Mouse (Mus musculus): ENCODE measurements around the gene Mef2a. TPM values are rescaled to one million over a fixed set of nuclear protein-coding genes. Genes with fewer than 3 reads are reported as not detected.
"Not testable (repeated sequence)": the region's sequence is repeated elsewhere in the genome, so short reads cannot be mapped to it uniquely, and the experiment has no call there.

The Mef2a gene
- total and polyA plus RNA-seq, 2 experiments from 2014 or later: 47.7 to 80.9 TPM

GRCm38 (mm10) chr7:67308102-67308501 is 64.6 kb downstream of the Mef2a start:
- no peak overlapping the region for H3K4me3 ChIP-seq (ENCODE audit: low read depth, low read length)
- no peak overlapping the region for H3K4me2 ChIP-seq (ENCODE audit: low read depth)
- WGBS: 91% methylated on average over 2 of the region's 2 CpGs
- H3K9ac ChIP-seq: no peak overlapping the region
- no peaks in the 10 kb centered on the region for H3K9me3 ChIP-seq (ENCODE audit: low read length)
- no peaks in the 10 kb centered on the region for H3K27me3 ChIP-seq (ENCODE audit: insufficient read depth, low read length)
- H3K36me3 ChIP-seq (ENCODE audit: insufficient read depth): no peaks in the 10 kb centered on the region
- no peak for DNase-seq
- no peaks in the 10 kb centered on the region for H3K4me1 ChIP-seq (ENCODE audit: insufficient read depth)
- no peak overlapping the region for H3K27ac ChIP-seq (ENCODE audit: low read depth, low read length)
- TF ChIP-seq CTCF (IDR thresholded peaks at IDR 0.05; ENCODE audit: low read depth): no peak
- ATAC-seq: no peak

GRCm38 (mm10) chr7:67307078-67307477 is 65.6 kb downstream of the Mef2a start:
- H3K36me3 ChIP-seq (ENCODE audit: insufficient read depth): no peaks in the 10 kb centered on the region
- no peaks in the 10 kb centered on the region for H3K4me1 ChIP-seq (ENCODE audit: insufficient read depth)
- no peak for TF ChIP-seq CTCF (IDR thresholded peaks at IDR 0.05; ENCODE audit: low read depth)
- no peaks in the 10 kb centered on the region for H3K9me3 ChIP-seq (ENCODE audit: low read length)
- no peak overlapping the region for H3K27ac ChIP-seq (ENCODE audit: low read depth, low read length)
- H3K4me2 ChIP-seq (ENCODE audit: low read depth): no peak overlapping the region
- ATAC-seq (no peak), DNase-seq (no peak)
- WGBS: 97% methylated on average over 3 of the region's 3 CpGs
- no peak overlapping the region for H3K9ac ChIP-seq
- H3K4me3 ChIP-seq (ENCODE audit: low read depth, low read length): no peak overlapping the region
- H3K27me3 ChIP-seq (ENCODE audit: insufficient read depth, low read length): no peaks in the 10 kb centered on the region

GRCm38 (mm10) chr7:67304937-67305336 is 67.7 kb downstream of the Mef2a start:
- H3K9me3 ChIP-seq (ENCODE audit: low read length): no peaks in the 10 kb centered on the region
- H3K27ac ChIP-seq (ENCODE audit: low read depth, low read length): no peak overlapping the region
- H3K4me1 ChIP-seq (ENCODE audit: insufficient read depth): no peaks in the 10 kb centered on the region
- 89% methylated on average over 3 of the region's 3 CpGs for WGBS
- DNase-seq (no peak), ATAC-seq (no peak)
- no peak for TF ChIP-seq CTCF (IDR thresholded peaks at IDR 0.05; ENCODE audit: low read depth)
- H3K36me3 ChIP-seq (ENCODE audit: insufficient read depth): no peaks in the 10 kb centered on the region
- no peaks in the 10 kb centered on the region for H3K27me3 ChIP-seq (ENCODE audit: insufficient read depth, low read length)
- no peak overlapping the region for H3K9ac ChIP-seq
- no peak overlapping the region for H3K4me3 ChIP-seq (ENCODE audit: low read depth, low read length)
- no peak overlapping the region for H3K4me2 ChIP-seq (ENCODE audit: low read depth)

GRCm38 (mm10) chr7:67296419-67296818 is 76.2 kb downstream of the Mef2a start:
- no peaks in the 10 kb centered on the region for H3K4me1 ChIP-seq (ENCODE audit: insufficient read depth)
- no peak overlapping the region for H3K4me2 ChIP-seq (ENCODE audit: low read depth)
- no peak overlapping the region for H3K27ac ChIP-seq (ENCODE audit: low read depth, low read length)
- H3K9ac ChIP-seq: no peak overlapping the region
- ATAC-seq (no peak), DNase-seq (no peak)
- no peak for TF ChIP-seq CTCF (IDR thresholded peaks at IDR 0.05; ENCODE audit: low read depth)
- H3K27me3 ChIP-seq (ENCODE audit: insufficient read depth, low read length): no peaks in the 10 kb centered on the region
- H3K4me3 ChIP-seq (ENCODE audit: low read depth, low read length): no peak overlapping the region
- H3K9me3 ChIP-seq (ENCODE audit: low read length): no peaks in the 10 kb centered on the region
- H3K36me3 ChIP-seq (ENCODE audit: insufficient read depth): no peaks in the 10 kb centered on the region
- WGBS: 94% methylated on average over 1 of the region's 1 CpGs

- H3K36me3 ChIP-seq (ENCODE audit: insufficient read depth): no peaks in the 10 kb centered on the region
- no peak overlapping the region for H3K4me3 ChIP-seq (ENCODE audit: low read depth, low read length)
- no peak overlapping the region for H3K9ac ChIP-seq
- 72% methylated on average over 1 of the region's 1 CpGs for WGBS
- H3K27ac ChIP-seq (ENCODE audit: low read depth, low read length): no peak overlapping the region
- no peaks in the 10 kb centered on the region for H3K9me3 ChIP-seq (ENCODE audit: low read length)
- DNase-seq (no peak), ATAC-seq (no peak)
- H3K27me3 ChIP-seq (ENCODE audit: insufficient read depth, low read length): no peaks in the 10 kb centered on the region
- no peaks in the 10 kb centered on the region for H3K4me1 ChIP-seq (ENCODE audit: insufficient read depth)
- TF ChIP-seq CTCF (IDR thresholded peaks at IDR 0.05; ENCODE audit: low read depth): no peak
- H3K4me2 ChIP-seq (ENCODE audit: low read depth): no peak overlapping the region
Observed at GRCm38 (mm10) chr7:67291356-67291755, 81.3 kb downstream of the Mef2a start.

GRCm38 (mm10) chr7:67287456-67287855 is 85.2 kb downstream of the Mef2a start:
- Histone ChIP-seq H3K36me3 (ENCODE audit: insufficient read depth) (no peaks in the 10 kb centered on the region), H3K27ac (ENCODE audit: low read depth, low read length) (no peak overlapping the region), H3K4me2 (ENCODE audit: low read depth) (no peak overlapping the region), H3K9me3 (ENCODE audit: low read length) (no peaks in the 10 kb centered on the region), H3K4me1 (ENCODE audit: insufficient read depth) (no peaks in the 10 kb centered on the region), H3K27me3 (ENCODE audit: insufficient read depth, low read length) (no peaks in the 10 kb centered on the region), H3K4me3 (ENCODE audit: low read depth, low read length) (no peak overlapping the region), H3K9ac (no peak overlapping the region)
- DNase-seq: no peak
- no peak for ATAC-seq
- WGBS: 70% methylated on average over 4 of the region's 4 CpGs
- TF ChIP-seq CTCF (IDR thresholded peaks at IDR 0.05; ENCODE audit: low read depth): no peak

GRCm38 (mm10) chr7:67283581-67283980 is 89.1 kb downstream of the Mef2a start:
- no peak overlapping the region for H3K9ac ChIP-seq
- TF ChIP-seq CTCF (IDR thresholded peaks at IDR 0.05; ENCODE audit: low read depth): no peak
- no peaks in the 10 kb centered on the region for H3K27me3 ChIP-seq (ENCODE audit: insufficient read depth, low read length)
- no peaks in the 10 kb centered on the region for H3K4me1 ChIP-seq (ENCODE audit: insufficient read depth)
- H3K36me3 ChIP-seq (ENCODE audit: insufficient read depth): no peaks in the 10 kb centered on the region
- no peak overlapping the region for H3K4me2 ChIP-seq (ENCODE audit: low read depth)
- H3K9me3 ChIP-seq (ENCODE audit: low read length): no peaks in the 10 kb centered on the region
- DNase-seq (no peak), ATAC-seq (no peak)
- 97% methylated on average over 6 of the region's 6 CpGs for WGBS
- no peak overlapping the region for H3K4me3 ChIP-seq (ENCODE audit: low read depth, low read length)
- H3K27ac ChIP-seq (ENCODE audit: low read depth, low read length): no peak overlapping the region

GRCm38 (mm10) chr7:67270447-67270846 is 102.2 kb downstream of the Mef2a start:
- not testable (repeated sequence) for H3K27ac ChIP-seq (ENCODE audit: low read depth, low read length); H3K9me3 ChIP-seq (ENCODE audit: low read length); H3K27me3 ChIP-seq (ENCODE audit: insufficient read depth, low read length); ATAC-seq; H3K36me3 ChIP-seq (ENCODE audit: insufficient read depth); H3K4me2 ChIP-seq (ENCODE audit: low read depth); DNase-seq; H3K4me3 ChIP-seq (ENCODE audit: low read depth, low read length); H3K4me1 ChIP-seq (ENCODE audit: insufficient read depth); H3K9ac ChIP-seq
- 87% methylated on average over 4 of the region's 4 CpGs for WGBS

Data from forebrain, postnatal 0 days (tissue).